Mouse (Mus musculus) Patski (cell line): ENCODE results near the gene Vmn1r24. TPM values are rescaled to one million over a fixed set of nuclear protein-coding genes. Genes with fewer than 3 reads are reported as not detected.
"Not testable (repeated sequence)": the region's sequence is repeated elsewhere in the genome, so short reads cannot be mapped to it uniquely, and the experiment has no call there.

ENCODE experiments used
- ATAC-seq: fragments of 100-300 bp; one replicate; pipeline ENCODE4 v1.8.0; 2021
- CTCF ChIA-PET: fragments of 350-600 bp; sonication (Branson Sonifier 250); formaldehyde crosslinking; loops from one replicate; lab custom pipeline; 2022; ENCODE audit warnings: inconsistent platforms; lab: Charles Lee
- POLR2A ChIA-PET: fragments of 350-600 bp; sonication (Branson Sonifier 250); formaldehyde crosslinking; loops from one replicate; lab custom pipeline; 2022; ENCODE audit warnings: antibody characterized with exemption, inconsistent platforms; lab: Charles Lee
- DNase-seq: peaks from one replicate; pipeline ENCODE4 v3.0.0-alpha.2; 2011; ENCODE audit warnings: low read depth, low spot score
- H3K27me3 ChIP-seq: fragments of 371-371 bp; one replicate; pipeline ENCODE4 v1.5.1; 2021
- CTCF ChIP-seq: fragments of 100-300 bp; IDR thresholded peaks from one replicate; pipeline ENCODE4 v1.5.1; 2021
- in situ Hi-C: fragments of 300-500 bp; cut with MboI; formaldehyde crosslinking; loops from 3 replicates; pipeline ENCODE4 v1.11.1; 2018; ENCODE audit warnings: low pct_unique_long_range_greater_than_20kb, mixed read lengths
- polyA plus RNA-seq: library from polyadenylated mRNA; unstranded; gene quantifications from one replicate; pipeline ENCODE4 v1.2.3, GENCODE M21; 2021

Gene Vmn1r24
- not detected for polyA plus RNA-seq

GRCm38 (mm10) chr6:57961403-57961802, at the start of gene Vmn1r24:
Gene Vmn1r24 (minus strand): TSS chr6:57961503.
- CTCF ChIA-PET, DNase-seq, POLR2A ChIA-PET, H3K27me3 ChIP-seq, ATAC-seq: not testable (repeated sequence)
- in situ Hi-C loops = loop anchor here (10.0 kb wide), 1 partner anchor 453 kb away; no protein-coding TSS in a partner anchor

GRCm38 (mm10) chr6:57980710-57981109, 19.4 kb upstream of the Vmn1r24 start, which contains the start of gene Vmn1r25:
Gene Vmn1r25 (minus strand): TSS chr6:57980810.
- no peaks in the 10 kb centered on the region for H3K27me3 ChIP-seq
- no peak for TF ChIP-seq CTCF
- DNase-seq = no peak
- CTCF ChIA-PET = no interaction called here
- in situ Hi-C loops = no loop called here
- POLR2A ChIA-PET = no interaction called here
- ATAC-seq = no peak

- H3K27me3 ChIP-seq = peaks cover 19% of the 10 kb centered on the region
- in situ Hi-C loops = no loop called here
- ChIA-PET CTCF (no interaction called here), POLR2A (no interaction called here)
- DNase-seq = no peak
- no peak for TF ChIP-seq CTCF
- no peak for ATAC-seq
Observed at GRCm38 (mm10) chr6:57926738-57927137, 34.6 kb downstream of the Vmn1r24 start, which contains the start of gene Vmn1r23. Gene Vmn1r23 (minus strand): TSS chr6:57926838.

- CTCF ChIA-PET = no interaction called here
- peaks cover 8% of the 10 kb centered on the region for H3K27me3 ChIP-seq
- in situ Hi-C loops = no loop called here
- TF ChIP-seq CTCF = no peak
- POLR2A ChIA-PET = no interaction called here
- no peak for ATAC-seq
- no peak for DNase-seq
Observed at GRCm38 (mm10) chr6:57907928-57908327, 53.4 kb downstream of the Vmn1r24 start, which contains the start of gene Vmn1r22. Gene Vmn1r22 (minus strand): TSS chr6:57908028.

Other genes with a start within 250 kb of the Vmn1r24 start
- 96.0 TPM for gene Vopp1, start 136.3 kb downstream of the Vmn1r24 start, polyA plus RNA-seq
- gene Vmn1r21, start 111.2 kb downstream of the Vmn1r24 start, polyA plus RNA-seq = not detected
- not detected for gene Vmn1r22, start 53.5 kb downstream of the Vmn1r24 start, polyA plus RNA-seq
- not detected for gene Vmn1r23, start 34.7 kb downstream of the Vmn1r24 start, polyA plus RNA-seq
- not detected for gene Vmn1r25, start 19.3 kb upstream of the Vmn1r24 start, polyA plus RNA-seq
- gene Vmn1r26, start 53.7 kb upstream of the Vmn1r24 start, polyA plus RNA-seq = not detected